Mouse (Mus musculus) adrenal gland, postnatal 25 days (tissue): Measurements from ENCODE around the gene Slc6a1. TPM values are rescaled to one million over a fixed set of nuclear protein-coding genes. Genes with fewer than 3 reads are reported as not detected.
"Not testable (repeated sequence)": the region's sequence is repeated elsewhere in the genome, so short reads cannot be mapped to it uniquely, and the experiment has no call there.

Source experiments
- DNase-seq: peaks from one replicate; pipeline ENCODE4 v3.0.0; 2021; ENCODE audit warnings: mixed read lengths
- total RNA-seq: library from RNA; stranded (reverse); gene quantifications from 2 replicates; pipeline ENCODE4 v1.2.3, GENCODE M21; 2021

Gene Slc6a1
- total RNA-seq, 1 experiment from 2014 or later: not detected

DNA sequence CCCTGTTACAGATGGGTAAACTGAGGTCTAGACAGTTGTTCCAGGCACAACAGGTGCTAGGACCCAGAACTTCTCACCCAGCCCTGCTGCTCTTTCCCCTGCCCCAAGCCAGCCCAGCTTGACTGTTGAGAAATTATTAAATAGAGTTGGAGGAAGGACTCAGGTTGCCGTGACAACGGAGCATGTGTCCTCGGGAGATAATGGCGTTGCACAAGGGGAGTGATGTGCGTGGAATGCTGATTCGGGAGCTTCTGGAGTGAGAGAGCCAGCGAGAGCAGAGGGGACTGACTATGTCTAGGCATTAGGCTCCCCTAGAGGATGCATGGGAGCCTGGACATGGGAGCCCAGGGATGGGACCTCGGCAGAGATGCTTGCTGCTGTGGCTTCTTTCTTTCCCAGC, 7.7 kb downstream of the Slc6a1 start:
- no peak for DNase-seq

DNA sequence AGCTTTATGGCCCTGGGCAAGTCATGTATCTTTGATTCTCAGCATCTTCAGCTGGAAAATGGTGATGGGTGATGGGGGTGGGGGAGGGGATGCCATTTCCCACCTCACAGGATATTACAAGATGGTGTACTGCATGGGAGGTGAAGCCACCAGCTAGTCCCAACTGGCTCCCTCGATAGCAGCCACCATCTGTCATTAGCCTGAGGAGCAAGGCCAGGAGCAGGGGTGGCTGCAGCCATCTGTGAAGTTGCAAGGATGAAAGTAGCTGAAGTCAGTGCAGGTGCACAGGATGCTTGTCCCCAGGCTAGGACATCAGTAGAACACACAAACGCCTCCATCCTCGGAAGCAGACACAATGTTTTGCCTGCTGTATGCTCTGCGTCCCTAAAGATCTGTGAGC, 8.5 kb downstream of the Slc6a1 start:
- no peak for DNase-seq

DNA sequence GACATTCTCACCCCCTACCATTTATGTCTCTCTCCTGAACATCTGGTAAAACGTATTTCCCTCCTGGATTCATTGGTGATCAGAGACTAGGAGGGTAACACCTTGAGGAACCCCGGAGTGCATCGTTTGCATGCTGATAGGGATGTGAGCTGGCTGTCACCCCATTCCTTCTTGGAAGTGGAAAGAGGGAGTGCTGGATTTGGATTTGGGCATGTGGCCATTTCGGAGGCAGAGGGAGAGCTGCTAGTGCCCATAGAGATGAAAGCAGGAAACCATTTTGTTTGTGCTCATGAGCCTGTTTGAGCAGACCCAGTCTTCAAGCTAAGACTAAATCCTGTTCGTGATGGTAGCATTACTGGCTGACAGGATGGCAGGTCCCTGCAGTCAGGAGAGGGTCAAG, 9.0 kb downstream of the Slc6a1 start:
- no peak for DNase-seq

DNA sequence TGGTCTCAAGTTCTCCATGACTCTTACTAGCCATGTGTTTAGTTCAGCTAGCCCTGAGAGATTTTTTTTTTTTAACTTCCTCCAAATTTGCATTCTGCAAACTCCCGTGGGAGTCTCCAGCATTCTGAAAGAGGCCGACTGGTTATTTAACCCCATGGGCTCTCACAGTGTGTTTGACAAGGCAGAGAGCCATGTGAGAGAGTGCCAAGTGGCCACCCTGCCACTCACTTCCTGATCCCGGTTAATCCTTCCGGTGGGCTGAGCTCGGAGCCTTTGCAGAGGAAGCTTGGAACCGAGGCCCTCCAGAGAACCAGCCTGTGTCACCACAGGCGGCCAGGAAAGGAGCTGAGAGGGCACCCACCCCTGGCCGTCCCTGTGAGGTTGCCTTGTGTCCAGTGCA, 11.1 kb downstream of the Slc6a1 start:
- DNase-seq: no peak

DNA sequence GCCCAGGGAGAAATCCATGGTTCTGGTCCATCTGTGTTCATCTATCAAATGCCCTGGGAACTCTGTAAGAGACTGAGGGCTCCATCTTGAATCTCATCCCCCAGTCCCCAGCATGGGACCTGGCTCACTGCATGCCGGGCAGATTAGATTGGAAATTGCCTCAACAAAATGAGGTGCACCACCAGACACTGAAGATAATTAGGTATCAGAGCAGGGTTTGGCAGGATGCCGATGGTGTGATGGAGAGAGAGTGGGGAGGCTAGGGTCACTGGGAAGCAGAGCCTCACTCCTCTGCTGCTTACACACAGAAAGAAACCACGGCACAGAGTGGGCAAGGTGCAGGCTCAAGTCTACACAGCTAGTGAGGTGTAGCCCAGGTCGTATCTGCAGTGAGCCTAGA, 12.7 kb downstream of the Slc6a1 start:
- DNase-seq: no peak

DNA sequence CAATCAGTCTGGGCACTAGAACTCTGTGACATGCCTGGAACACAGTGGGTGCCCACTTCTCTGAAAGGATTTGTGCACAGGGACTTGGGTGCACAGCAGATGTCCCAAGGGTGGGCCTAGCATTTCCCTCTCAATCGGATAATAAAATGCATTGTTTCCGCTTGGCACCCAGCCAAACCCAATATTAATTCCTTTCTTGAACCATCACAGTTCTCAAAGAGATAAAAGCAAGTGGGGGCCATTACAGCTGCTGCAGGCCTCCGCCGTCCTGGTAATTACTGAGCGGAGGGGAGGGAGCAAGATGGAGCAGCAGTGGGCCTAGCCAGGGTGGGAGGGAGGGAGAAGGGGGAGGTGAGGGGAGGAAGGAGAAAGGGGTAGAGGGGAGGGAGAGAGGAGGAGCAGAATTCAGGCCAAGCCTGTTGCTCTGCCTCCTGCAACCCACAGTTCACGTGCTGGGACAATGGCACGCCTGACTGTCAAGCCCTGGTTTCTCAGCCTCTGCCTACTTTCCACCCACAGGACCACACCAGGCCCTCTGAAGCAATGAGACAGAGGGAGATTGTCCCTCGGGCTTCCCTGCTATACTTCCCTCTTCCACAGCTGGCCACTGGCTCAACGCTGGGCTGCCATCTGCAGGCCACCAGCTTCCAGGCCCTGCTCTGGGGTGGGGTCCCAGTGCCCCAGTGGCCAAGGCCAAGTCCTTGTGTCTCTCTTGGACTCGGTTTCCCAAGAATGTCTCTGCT, 15.0 kb downstream of the Slc6a1 start:
- no peak for DNase-seq

DNA sequence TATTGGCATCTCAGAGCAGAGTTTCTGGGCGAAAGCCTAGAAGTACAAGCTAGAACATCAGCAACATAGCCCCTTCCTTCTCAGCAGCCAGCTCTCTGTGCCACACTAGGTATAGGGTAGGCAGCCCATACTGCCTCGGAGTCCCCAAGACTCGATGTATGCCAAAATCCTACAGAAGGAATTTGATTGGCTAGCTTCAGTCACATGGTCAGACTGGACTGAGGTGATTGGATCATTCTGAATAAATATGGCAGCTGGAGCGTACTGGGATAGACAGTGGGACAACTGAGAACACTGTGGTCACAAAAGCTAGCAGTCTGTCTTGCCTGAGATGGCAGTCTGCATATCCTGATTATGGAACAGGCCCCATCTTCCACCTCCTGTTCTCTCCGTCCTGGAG, 17.3 kb downstream of the Slc6a1 start:
- DNase-seq: no peak

DNA sequence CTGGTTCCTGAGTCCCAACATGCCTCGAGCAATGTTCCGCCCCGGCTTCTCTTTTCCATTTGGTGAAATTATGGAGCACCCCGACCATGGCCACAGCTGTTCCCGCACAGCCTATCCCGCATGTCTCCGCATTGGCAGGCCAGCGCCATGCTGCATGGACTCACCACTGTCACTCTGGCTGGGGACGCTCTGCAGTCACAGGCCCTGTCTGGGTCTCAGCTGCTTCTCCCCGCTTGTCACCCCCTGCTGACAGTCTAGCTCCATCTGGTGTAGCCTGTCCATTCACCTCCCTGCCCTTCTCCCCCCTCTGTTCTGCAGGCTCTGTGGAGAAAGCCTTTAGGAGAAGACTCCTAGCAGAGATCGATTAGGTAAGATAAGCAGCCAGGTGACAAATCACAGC, 18.3 kb downstream of the Slc6a1 start:
- DNase-seq: no peak

DNA sequence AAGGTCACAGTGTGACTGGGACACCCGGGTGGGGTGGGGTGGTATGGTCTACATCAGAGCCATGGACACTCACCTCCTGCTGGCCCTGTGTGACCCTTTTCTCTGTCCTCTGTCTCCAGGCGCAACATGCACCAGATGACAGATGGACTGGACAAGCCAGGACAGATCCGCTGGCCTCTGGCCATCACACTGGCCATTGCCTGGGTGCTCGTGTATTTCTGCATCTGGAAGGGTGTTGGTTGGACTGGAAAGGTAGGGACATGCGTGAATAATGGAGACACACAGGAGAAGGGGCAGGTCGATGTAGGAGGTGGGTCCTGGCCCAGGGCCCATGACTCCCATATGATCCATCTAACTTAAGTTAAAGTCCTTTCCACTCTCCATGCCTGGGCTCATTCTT, 22.2 kb downstream of the Slc6a1 start:
- DNase-seq: no peak

DNA sequence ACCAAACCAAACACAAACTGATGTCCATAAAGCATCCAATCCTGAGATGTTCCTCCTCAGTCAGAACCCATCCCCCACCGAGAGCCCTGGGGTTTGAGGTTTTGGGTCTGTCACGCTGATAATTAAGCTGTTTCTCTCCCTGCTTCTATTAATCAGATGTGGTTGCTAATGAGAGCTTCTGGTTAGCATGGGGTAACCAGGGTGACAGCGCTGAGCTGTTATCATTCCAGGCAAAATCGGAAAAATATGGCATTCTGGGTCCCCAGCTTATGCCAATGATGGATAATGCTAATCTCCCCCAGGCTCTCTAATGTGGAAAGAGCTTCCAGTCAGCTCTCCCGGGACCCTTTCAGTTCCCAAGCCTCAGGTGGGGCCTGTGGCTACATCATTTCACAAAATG, 38.1 kb downstream of the Slc6a1 start:
- no peak for DNase-seq

DNA sequence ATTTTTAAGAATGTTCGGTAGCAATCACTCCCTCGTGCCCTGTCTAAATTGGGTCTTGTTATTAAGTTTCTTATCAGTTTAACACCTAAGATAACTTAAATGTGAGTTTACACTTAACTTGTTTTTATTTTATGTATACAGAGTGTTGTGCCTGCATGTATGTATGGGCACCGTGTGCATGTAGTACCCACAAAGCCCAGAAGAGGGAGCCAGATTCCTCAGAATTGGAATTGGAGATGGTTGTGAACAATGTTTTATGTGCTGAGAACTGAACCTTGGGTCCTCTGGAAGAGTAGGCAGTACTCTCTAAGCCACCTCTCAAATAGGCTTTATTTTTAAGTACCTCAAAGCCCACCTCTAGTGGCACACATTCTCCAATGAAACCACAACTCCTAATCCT, 38.7 kb downstream of the Slc6a1 start:
- DNase-seq: no peak

DNA sequence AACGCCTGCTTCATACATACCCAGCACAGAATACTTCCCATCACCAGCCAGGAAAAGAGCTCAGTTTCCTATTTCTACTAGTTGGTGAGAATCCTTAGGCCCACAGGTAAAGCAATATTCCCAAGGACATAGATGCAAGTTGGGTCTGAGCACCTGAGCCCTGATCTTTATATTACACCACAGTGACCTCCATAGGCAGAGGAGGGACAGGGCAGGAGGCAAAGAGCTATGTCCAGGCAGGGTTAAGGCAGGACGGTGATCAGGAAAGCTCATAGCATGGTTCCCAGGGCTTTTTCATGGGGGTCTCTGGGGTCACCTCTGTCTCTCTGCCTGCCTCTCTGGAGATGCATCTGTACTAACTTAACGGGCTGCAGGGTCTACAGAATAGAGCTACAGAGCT, 40.5 kb downstream of the Slc6a1 start:
- no peak for DNase-seq

DNA sequence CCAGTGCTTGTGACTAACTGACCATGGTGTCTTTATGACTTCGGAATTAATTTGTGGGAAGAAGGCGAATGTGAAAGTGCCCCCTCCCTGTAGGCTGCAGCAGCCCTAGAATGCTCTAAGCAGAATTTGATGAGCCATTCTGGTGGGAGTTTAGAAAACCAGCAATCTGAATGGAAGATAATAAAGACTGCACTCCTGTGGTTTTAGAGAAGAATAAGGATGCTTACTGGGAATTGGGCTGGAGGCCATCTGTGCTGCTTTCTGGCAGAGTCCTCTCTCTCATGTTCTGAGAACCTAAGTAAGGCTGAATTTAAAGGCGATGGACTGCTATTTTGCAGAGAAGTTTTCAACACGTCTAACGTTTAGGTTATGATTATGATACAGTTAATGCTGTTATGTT, 42.4 kb downstream of the Slc6a1 start:
- no peak for DNase-seq

DNA sequence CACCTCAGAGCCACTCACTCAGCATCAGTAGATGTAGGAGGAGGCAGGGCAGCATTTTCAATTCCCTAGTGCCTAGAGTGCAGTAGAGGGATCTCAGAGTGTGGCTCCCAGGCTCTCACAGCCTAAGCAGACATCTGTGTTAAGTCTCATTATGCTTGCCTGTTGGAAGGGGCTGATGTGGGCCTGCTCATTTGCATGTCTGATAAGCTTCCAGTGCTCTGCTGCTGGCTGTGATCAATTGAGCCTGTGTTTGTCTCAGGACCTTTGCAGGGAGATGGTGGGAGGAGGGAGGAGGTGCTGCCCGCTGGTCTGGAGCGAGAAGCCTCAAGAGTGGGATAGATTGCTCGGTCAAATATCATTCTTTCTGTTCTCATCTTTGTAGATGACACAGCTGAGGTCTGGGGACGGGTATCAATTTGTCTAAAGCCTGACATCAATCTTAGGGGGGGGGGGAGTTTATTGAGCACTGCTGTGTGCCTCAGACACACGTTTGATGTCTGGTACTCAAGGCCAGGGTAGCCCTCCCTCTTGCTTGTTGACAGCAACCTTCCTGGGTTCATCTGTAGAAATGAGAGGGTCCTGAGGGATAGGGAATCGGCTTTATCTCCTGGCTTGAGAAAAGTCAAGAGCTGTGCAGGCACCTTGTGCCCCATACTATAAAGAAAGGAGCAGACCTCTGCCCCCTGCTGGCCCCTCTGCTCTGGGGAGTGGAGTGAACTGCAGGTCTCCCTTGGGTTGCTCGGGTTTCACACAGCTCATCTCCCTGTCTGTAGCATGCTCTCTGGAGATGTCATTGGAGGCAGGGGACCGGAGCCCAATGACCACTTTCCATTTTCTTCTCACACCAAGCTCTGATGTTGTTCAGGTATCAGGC, 47.4 kb downstream of the Slc6a1 start:
- DNase-seq: no peak

DNA sequence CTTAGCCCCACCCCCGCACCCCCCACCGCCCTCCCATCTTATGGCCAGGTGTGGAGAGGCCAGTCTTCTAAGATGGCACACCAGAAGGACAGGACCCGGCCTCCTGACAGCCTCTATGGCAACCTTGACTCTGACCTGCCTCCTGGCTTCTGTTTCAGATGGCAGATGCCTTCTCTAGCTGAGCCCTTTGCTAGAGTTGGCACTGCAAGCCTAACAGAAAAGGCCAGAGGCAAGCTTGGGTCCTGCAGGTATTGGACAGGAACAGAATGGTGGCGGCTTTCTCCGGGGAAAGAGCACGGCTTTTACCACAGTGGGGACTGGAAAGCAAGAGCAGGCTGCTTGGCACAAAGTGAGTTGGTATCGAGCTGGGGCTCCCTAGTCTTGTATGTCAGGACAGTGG, 49.5 kb downstream of the Slc6a1 start:
- no peak for DNase-seq

DNA sequence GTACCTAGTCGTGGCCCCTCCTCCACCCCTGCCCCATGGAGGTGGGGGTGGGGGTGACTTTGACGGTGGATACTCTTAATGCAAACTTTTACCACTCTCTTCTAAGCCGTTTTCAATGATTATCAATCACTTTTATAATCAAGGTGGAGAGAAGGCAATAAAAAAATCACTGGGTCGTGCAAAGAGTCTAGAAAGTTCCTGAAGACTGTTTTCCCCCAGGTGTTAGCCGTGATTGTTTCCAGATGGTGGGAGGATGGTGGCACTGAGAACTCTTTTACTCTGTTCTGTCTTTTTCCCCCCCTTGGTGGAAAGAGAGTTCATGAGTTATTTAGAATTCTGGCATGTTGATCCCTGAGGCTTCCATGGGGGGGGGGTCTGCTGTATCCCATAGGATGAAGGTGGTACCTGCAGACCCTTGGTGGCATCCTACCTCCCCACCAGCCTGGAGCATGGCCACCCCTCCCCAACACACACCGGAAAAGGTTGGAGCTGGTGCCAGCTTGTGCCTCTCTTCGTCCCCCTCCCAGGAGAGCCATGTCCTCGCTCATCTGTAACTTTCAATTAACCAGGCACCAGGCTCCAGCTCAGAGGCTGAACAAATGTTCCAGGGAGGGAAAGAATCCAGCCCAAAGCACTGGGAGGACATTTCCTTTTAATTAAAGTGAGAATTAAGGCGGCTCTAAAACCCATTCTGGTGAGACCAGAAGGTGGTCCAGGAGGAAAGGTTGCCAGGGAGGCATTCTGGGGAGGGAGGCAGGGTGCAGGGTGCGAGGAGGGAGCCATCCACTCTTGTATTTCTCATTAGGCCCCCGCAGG, 53.9 kb downstream of the Slc6a1 start:
- no peak for DNase-seq

DNA sequence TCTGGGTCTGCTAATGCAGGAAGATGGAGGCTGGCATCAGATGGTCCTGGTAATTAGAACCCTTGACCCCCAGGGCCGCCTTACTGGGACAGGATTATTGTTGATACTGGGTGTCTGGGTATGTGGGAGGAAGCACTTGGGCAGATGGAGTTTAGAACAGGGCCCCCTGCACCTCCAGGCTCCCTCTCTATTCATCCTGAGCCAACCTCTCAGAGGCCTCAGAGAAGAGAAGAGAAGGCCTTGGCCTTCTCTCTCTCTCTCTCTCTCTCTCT, 54.4 kb downstream of the Slc6a1 start:
- DNase-seq: no peak

DNA sequence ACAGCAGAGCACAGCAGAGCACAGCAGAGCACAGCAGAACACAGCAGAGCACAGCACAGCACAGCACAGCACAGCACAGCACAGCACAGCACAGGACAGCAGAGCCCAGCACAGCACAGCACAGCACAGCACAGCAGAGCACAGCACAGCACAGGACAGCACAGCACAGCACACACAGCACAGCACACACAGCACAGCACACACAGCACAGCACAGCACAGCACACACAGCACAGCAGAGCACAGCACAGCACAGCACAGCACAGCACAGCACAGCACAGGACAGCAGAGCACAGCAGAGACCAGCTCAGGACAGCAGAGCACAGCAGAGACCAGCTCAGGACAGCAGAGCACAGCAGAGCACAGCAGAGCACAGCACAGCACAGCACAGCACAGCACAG, 58.9 kb downstream of the Slc6a1 start:
- DNase-seq: not testable (repeated sequence)

DNA sequence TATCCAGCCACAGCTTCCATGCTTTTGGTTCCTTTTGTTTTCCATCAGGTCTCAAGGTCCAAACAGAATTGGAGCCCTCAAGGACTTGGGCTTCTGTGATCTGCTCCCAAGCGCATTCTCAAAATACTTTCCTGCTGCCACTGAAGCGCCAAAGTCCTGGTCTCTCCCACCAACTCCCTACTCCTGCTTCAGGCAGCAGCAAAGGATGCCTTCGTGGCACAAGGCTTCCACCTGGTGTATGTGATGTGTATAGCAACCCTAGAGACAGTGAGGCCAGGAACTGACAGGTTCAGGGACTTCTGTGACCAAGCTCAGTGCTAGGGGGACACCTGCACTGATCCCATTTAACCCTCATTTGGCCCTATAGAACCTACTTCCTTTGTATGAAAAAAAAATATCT, 61.3 kb downstream of the Slc6a1 start:
- peak; percentile 14 for DNase-seq

DNA sequence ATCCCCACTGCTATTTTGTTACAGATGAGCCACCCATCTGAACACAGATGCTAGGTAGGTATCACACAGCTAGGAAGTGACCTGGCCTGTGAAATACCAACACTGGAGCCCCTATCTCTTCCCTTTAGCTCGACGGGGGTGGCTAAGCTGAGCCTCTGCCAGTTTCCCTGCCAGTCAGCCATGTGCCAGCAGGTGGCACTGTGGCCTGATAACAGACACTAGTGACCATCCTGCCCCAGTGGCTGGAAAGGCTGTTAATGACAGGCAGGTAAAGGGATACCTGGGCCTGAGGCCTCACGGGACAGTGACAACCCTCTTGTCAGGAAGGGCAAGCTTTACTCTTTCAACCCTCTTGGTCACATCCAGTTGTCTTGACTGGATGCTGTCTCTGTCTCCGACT, 62.7 kb downstream of the Slc6a1 start:
- DNase-seq: peak; percentile 72

DNA sequence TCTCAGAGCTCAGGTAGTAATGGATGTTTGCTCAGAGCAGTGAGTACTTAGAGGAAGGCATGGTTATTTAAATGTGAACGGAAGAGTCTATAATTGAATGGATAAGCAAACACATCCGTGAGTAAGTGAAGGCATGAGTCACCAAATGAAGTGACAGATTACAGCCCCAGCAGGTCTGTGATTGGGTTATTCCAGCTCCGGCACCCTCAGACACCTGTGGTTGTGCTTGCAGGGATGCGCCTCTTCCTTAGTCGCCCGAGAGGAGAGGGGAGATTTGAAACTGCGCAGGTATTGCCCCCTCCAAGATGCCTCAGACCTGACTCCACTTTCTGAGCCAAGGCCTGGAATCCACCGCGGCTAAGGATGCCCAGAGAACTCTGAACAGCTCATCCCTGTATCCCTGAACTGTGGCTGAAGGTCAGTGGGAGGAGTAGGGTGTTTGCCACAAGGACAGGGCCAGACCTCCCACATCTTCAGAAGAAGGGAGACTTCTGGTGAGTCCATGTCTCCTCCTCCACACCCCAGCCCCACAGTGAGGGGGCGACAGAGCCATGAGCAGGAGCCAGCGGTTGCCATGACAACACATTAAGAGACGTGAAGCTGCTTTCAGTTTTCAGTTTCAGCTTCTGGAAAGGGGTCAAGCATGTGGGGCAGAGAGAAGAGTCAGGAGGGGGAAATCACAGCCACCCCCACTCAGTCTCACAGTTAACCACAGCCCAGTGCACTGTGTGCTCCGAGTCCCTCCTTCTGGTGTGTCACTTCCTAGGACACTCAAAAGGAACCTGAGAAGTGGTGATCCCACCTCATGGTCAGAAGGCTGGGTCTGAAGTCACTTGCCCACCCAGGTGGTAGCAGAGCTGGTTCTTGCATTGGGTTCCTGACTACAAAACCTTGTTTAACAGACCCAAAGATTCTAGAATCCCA, 65.7 kb downstream of the Slc6a1 start:
- DNase-seq: peak; percentile 7

DNA sequence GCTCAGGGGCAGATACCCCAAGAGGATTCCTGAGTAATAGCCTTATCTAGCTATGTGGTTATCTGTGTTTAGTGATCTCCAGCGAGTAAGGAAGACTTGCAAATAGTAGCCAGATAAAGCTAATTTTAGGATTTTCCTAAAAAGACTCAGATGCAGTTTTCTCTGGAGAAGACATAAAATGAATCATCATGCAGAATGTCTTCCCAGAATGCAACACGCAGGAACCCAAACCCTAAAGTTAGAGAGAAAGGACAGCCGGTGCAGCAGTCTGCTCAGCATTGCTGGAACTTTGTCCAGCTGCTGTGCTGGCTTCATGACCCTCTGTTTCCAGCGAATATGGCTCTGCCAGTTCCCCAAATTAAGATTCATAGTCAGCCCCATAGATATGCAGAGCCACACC, 72.2 kb downstream of the Slc6a1 start:
- DNase-seq: no peak
